In the genomic region with DNA sequence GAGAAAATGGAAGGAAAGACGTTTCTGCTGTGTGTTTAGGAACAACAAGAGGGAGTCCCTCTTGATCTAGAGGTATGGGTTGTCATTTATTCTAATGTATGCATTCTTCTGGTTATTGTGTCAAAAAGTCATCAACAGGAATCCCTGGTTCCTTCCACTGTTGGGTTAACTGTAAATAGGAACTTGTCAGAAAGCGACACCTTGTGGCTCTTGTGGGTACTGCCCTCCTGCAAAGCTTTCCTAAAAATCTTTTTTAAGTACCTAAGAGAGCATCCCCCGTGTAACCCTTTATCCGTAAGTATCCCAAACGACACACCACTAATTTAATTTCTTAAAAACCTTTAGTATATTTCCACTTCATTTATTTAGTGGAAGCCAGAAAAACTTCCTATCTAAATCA, we compare ENCODE assay signal across 8 mouse cellular contexts. TPM values are rescaled to one million over a fixed set of nuclear protein-coding genes. Genes with fewer than 3 reads are reported as not detected.
A peak's percentile ranks its signal among the peaks of the same experiment; 100 is the strongest.
DNase-seq lines count a peak whose midpoint lies in the region; ATAC-seq and TF ChIP-seq lines count a peak whose summit lies in the region.

No protein-coding gene starts in this region.

- no peaks in the 10 kb centered on the region for H3K27me3 ChIP-seq in lung, postnatal 0 days (replicated peaks; ENCODE audit: insufficient read depth, low read length)

- H3K4me2 ChIP-seq in lung, postnatal 0 days (replicated peaks; ENCODE audit: low read depth, low read length): no peak overlapping the region

- TF ChIP-seq EP300 in lung, postnatal 0 days (IDR thresholded peaks at IDR 0.05): peak; percentile 46

- no peak overlapping the region for H3K4me3 ChIP-seq in gastrocnemius, adult 2 months
- no peak overlapping the region for H3K4me3 ChIP-seq in lung, postnatal 0 days (ENCODE audit: low read depth, low read length)

- ATAC-seq in lung, postnatal 0 days: no peak

- H3K36me3 ChIP-seq in lung, postnatal 0 days (ENCODE audit: insufficient read depth, low read length): no peaks in the 10 kb centered on the region

- peak; percentile 74 for DNase-seq in gastrocnemius, adult 2 months
- no peak for DNase-seq in gastrocnemius, postnatal 25 days
- DNase-seq in B cell, adult 2 months: peak; percentile 85 to 87
- DNase-seq in adrenal gland, postnatal 25 days: peak; percentile 74
- peak; percentile 60 for DNase-seq in embryo, embryonic 11.5 days (ENCODE audit: low read depth, low spot score)
- DNase-seq in kidney, postnatal 10 days: peak; percentile 88
- DNase-seq in lung, postnatal 0 days (ENCODE audit: low spot score): peak; percentile 81
- peak; percentile 36 for DNase-seq in spleen, adult 12 weeks (ENCODE audit: low spot score)

- H3K4me1 ChIP-seq in lung, postnatal 0 days (ENCODE audit: insufficient read depth, low read depth, low read length): no peaks in the 10 kb centered on the region

- 6% methylated on average over 5 of the region's 5 CpGs for WGBS in lung, postnatal 0 days

- no peak overlapping the region for H3K27ac ChIP-seq in gastrocnemius, adult 2 months
- H3K27ac ChIP-seq in lung, postnatal 0 days (ENCODE audit: low read length): no peak overlapping the region

- intact Hi-C loops in gastrocnemius, adult 2 months (cut with DNase I): loop anchor here (1.0 to 10.0 kb wide), 2 partner anchors 46 to 462 kb away; a partner anchor contains a TSS

- no peaks in the 10 kb centered on the region for H3K9me3 ChIP-seq in lung, postnatal 0 days (ENCODE audit: low read length)

- H3K9ac ChIP-seq in lung, postnatal 0 days (replicated peaks; ENCODE audit: low read depth): no peak overlapping the region

- peak; percentile 97 for TF ChIP-seq CTCF in gastrocnemius, adult 2 months (IDR thresholded peaks at IDR 0.05)
- peak; percentile 90 for TF ChIP-seq CTCF in lung, postnatal 0 days (IDR thresholded peaks at IDR 0.05)

RNA-seq across cellular contexts. Expression of a gene that starts 7.1 kb away (rescaled TPM):
- under 1 TPM; 0.39 to 0.59 TPM for total RNA-seq in gastrocnemius, adult 2 months (2021)
- under 1 TPM; 0.64 to 0.78 TPM for total RNA-seq in gastrocnemius, postnatal 25 days (2021)
- 2.1 and 2.9 TPM in 2 replicates for total RNA-seq in adrenal gland, postnatal 25 days (2021)
- 6.7 and 6.9 TPM in 2 replicates for polyA plus RNA-seq in lung, postnatal 0 days (2015; fragmentation: Nextera tagmentation; extraction: Ambion mirVana)

RNA-seq across cellular contexts. Expression of a gene that starts 55.1 kb away (rescaled TPM):
- total RNA-seq in gastrocnemius, adult 2 months (2021): under 1 TPM; 0.10 to 0.39 TPM
- total RNA-seq in gastrocnemius, postnatal 25 days (2021): under 1 TPM in 1 of 2 experiments, not detected in 1; 0.20 TPM
- 2.4 and 3.5 TPM in 2 replicates for total RNA-seq in adrenal gland, postnatal 25 days (2021)
- 2.3 and 2.5 TPM in 2 replicates for polyA plus RNA-seq in lung, postnatal 0 days (2015; fragmentation: Nextera tagmentation; extraction: Ambion mirVana)
